Mouse (Mus musculus) MEL (cell line): ENCODE data around the gene Stat2. TPM values are rescaled to one million over a fixed set of nuclear protein-coding genes. Genes with fewer than 3 reads are reported as not detected.

Experiments
- DNase-seq: peaks from one replicate; pipeline ENCODE4 v3.0.0; 2011; ENCODE audit warnings: low read depth, low spot score
- H3K27ac ChIP-seq: 2 replicates; pipeline ENCODE4 v1.5.1; 2012; ENCODE audit warnings: low read depth, mild to moderate bottlenecking, control low read depth, low read length, moderate library complexity; ENCODE audit not compliant: control insufficient read depth
- H3K27me3 ChIP-seq, 2 experiments: fragments of 150-350 bp in 1 of 2; sonication (generic) in 1 of 2; 2 replicates each; pipeline ENCODE4 v1.6.1; 2012; ENCODE audit warnings: low read length in 2 of 2, mild to moderate bottlenecking in 2 of 2, improper control_type of control experiment in 1 of 2, moderate library complexity in 1 of 2; ENCODE audit not compliant: insufficient read depth in 2 of 2, control insufficient read depth in 1 of 2
- H3K36me3 ChIP-seq, 2 experiments: 2 replicates each; pipeline ENCODE4 v1.6.1; 2012 to 2014; ENCODE audit warnings: low read length in 2 of 2, improper control_type of control experiment in 1 of 2, inconsistent platforms in 1 of 2, mild to moderate bottlenecking in 1 of 2; ENCODE audit not compliant: insufficient read depth in 2 of 2, control insufficient read depth in 1 of 2
- H3K4me1 ChIP-seq, 2 experiments: fragments of 150-350 bp in 1 of 2; sonication (generic) in 1 of 2; 2 replicates each; pipeline ENCODE4 v1.6.1; 2012; ENCODE audit warnings: low read length in 2 of 2, improper control_type of control experiment in 1 of 2, mild to moderate bottlenecking in 1 of 2; ENCODE audit not compliant: insufficient read depth in 2 of 2, control insufficient read depth in 1 of 2
- H3K4me3 ChIP-seq, 2 experiments: fragments of 150-350 bp in 1 of 2; sonication (generic) in 1 of 2; 2 replicates each; pipeline ENCODE4 v1.5.1; 2012; ENCODE audit warnings: low read depth in 2 of 2, low read length in 2 of 2, mild to moderate bottlenecking in 2 of 2, moderate library complexity in 2 of 2, control low read depth in 1 of 2, improper control_type of control experiment in 1 of 2; ENCODE audit not compliant: control insufficient read depth in 1 of 2, insufficient read depth in 1 of 2
- H3K79me2 ChIP-seq: 2 replicates; pipeline ENCODE4 v1.6.1; 2012; ENCODE audit warnings: mild to moderate bottlenecking, low read length, moderate library complexity; ENCODE audit not compliant: control insufficient read depth, poor library complexity, insufficient read depth
- H3K9ac ChIP-seq: 2 replicates; pipeline ENCODE4 v1.6.1; 2012; ENCODE audit warnings: low read depth, mild to moderate bottlenecking, control low read depth, low read length, moderate library complexity; ENCODE audit not compliant: control insufficient read depth, poor library complexity, severe bottlenecking
- H3K9me3 ChIP-seq: fragments of 150-350 bp; sonication (generic); replicated peaks from 2 replicates; pipeline ENCODE4 v1.6.1; 2012; ENCODE audit warnings: mild to moderate bottlenecking, low read length, improper control_type of control experiment, moderate library complexity; ENCODE audit not compliant: insufficient read depth
- BHLHE40 ChIP-seq: IDR thresholded peaks from 2 replicates; pipeline ENCODE4 v1.6.1; 2012; ENCODE audit warnings: low read depth, mild to moderate bottlenecking, inconsistent platforms, low read length, improper control_type of control experiment, borderline replicate concordance
- CHD1 ChIP-seq: IDR thresholded peaks from 2 replicates; pipeline ENCODE4 v1.6.1; 2012; ENCODE audit warnings: low read depth, mild to moderate bottlenecking, inconsistent platforms, low read length, improper control_type of control experiment
- CHD2 ChIP-seq: IDR thresholded peaks from 2 replicates; pipeline ENCODE4 v1.6.1; 2011; ENCODE audit warnings: low read length, improper control_type of control experiment
- CTCF ChIP-seq, 3 experiments: IDR thresholded peaks in 2 of 3; conservative IDR thresholded peaks in 1 of 3; 2 replicates each; pipeline ENCODE4 v1.5.1; 2011 to 2012; ENCODE audit warnings: low read length in 3 of 3, low read depth in 2 of 3, mild to moderate bottlenecking in 2 of 3, improper control_type of control experiment in 1 of 3, inconsistent platforms in 1 of 3, mixed read lengths in 1 of 3, moderate library complexity in 1 of 3; ENCODE audit not compliant: control insufficient read depth in 1 of 3, insufficient read depth in 1 of 3, poor library complexity in 1 of 3, severe bottlenecking in 1 of 3
- EP300 ChIP-seq, 2 experiments: IDR thresholded peaks; 2 replicates each; pipeline ENCODE4 v1.6.1; 2011; ENCODE audit warnings: improper control_type of control experiment in 2 of 2, low read length in 2 of 2, low read depth in 1 of 2, mild to moderate bottlenecking in 1 of 2
- ETS1 ChIP-seq: IDR thresholded peaks from 2 replicates; pipeline ENCODE4 v1.6.1; 2012; ENCODE audit warnings: low read depth, mild to moderate bottlenecking, inconsistent platforms, low read length, improper control_type of control experiment, moderate library complexity
- HCFC1 ChIP-seq: IDR thresholded peaks from 2 replicates; pipeline ENCODE4 v1.6.1; 2012; ENCODE audit warnings: low read depth, mild to moderate bottlenecking, inconsistent platforms, low read length, improper control_type of control experiment, moderate library complexity
- JUND ChIP-seq: IDR thresholded peaks from 2 replicates; pipeline ENCODE4 v1.6.1; 2011; ENCODE audit warnings: low read depth, mild to moderate bottlenecking, improper control_type of control experiment, low read length
- MAZ ChIP-seq: IDR thresholded peaks from 2 replicates; pipeline ENCODE4 v1.6.1; 2012; ENCODE audit warnings: low read depth, mild to moderate bottlenecking, inconsistent platforms, low read length, improper control_type of control experiment
- MXI1 ChIP-seq: IDR thresholded peaks from 2 replicates; pipeline ENCODE4 v1.6.1; 2011; ENCODE audit warnings: mild to moderate bottlenecking, low read depth, low read length, improper control_type of control experiment
- MYC ChIP-seq: IDR thresholded peaks from 2 replicates; pipeline ENCODE4 v1.6.1; 2011; ENCODE audit warnings: low read depth, mild to moderate bottlenecking, low read length, improper control_type of control experiment, moderate library complexity
- POLR2A ChIP-seq, 2 experiments: IDR thresholded peaks; 2 replicates each; pipeline ENCODE4 v1.6.1; 2011 to 2012; ENCODE audit warnings: low read length in 2 of 2, mild to moderate bottlenecking in 2 of 2, control low read depth in 1 of 2, improper control_type of control experiment in 1 of 2, low read depth in 1 of 2, moderate library complexity in 1 of 2; ENCODE audit not compliant: control insufficient read depth in 1 of 2, insufficient read depth in 1 of 2, poor library complexity in 1 of 2
- POLR2AphosphoS5 ChIP-seq: IDR thresholded peaks from 2 replicates; pipeline ENCODE4 v1.6.1; 2012; ENCODE audit warnings: low read depth, borderline replicate concordance, mild to moderate bottlenecking, inconsistent platforms, low read length, moderate library complexity, mixed read lengths
- RAD21 ChIP-seq: IDR thresholded peaks from 2 replicates; pipeline ENCODE4 v1.6.1; 2011; ENCODE audit warnings: mild to moderate bottlenecking, low read depth, low read length, improper control_type of control experiment
- SIN3A ChIP-seq: IDR thresholded peaks from 2 replicates; pipeline ENCODE4 v1.6.1; 2012; ENCODE audit warnings: low read length, improper control_type of control experiment, inconsistent platforms
- SMC3 ChIP-seq: IDR thresholded peaks from 2 replicates; pipeline ENCODE4 v1.6.1; 2011; ENCODE audit warnings: low read depth, low read length, improper control_type of control experiment
- TBP ChIP-seq: IDR thresholded peaks from 2 replicates; pipeline ENCODE4 v1.8.0; 2011; ENCODE audit warnings: low read depth, low read length, improper control_type of control experiment
- TCF12 ChIP-seq: IDR thresholded peaks from 2 replicates; pipeline ENCODE4 v1.6.1; 2014; ENCODE audit warnings: low read depth, mild to moderate bottlenecking, inconsistent platforms, low read length, improper control_type of control experiment, moderate library complexity
- UBTF ChIP-seq: IDR thresholded peaks from 2 replicates; pipeline ENCODE4 v1.6.1; 2012; ENCODE audit warnings: low read depth, mild to moderate bottlenecking, inconsistent platforms, low read length, improper control_type of control experiment, moderate library complexity, borderline replicate concordance; ENCODE audit not compliant: insufficient read depth
- USF1 ChIP-seq: IDR thresholded peaks from 2 replicates; pipeline ENCODE4 v1.6.1; 2014; ENCODE audit warnings: low read depth, mild to moderate bottlenecking, inconsistent platforms, low read length, improper control_type of control experiment, moderate library complexity
- USF2 ChIP-seq, 2 experiments: IDR thresholded peaks; 2 replicates each; pipeline ENCODE4 v1.6.1; 2011 to 2012; ENCODE audit warnings: improper control_type of control experiment in 2 of 2, low read length in 2 of 2, borderline replicate concordance in 1 of 2, inconsistent platforms in 1 of 2, low read depth in 1 of 2, mild to moderate bottlenecking in 1 of 2; ENCODE audit not compliant: insufficient read depth in 1 of 2
- ZNF384 ChIP-seq: IDR thresholded peaks from 2 replicates; pipeline ENCODE4 v1.6.1; 2012; ENCODE audit warnings: low read depth, mild to moderate bottlenecking, inconsistent platforms, low read length, improper control_type of control experiment
- polyA plus RNA-seq, 2 experiments: library from polyadenylated mRNA; stranded (reverse) in 1 of 2; unstranded in 1 of 2; fragments of >175 nt in 1 of 2; fragments of >200 nt in 1 of 2; gene quantifications; 2 replicates each; pipeline versions ENCODE4 v1.2.1 to v1.2.4; 2012; ENCODE audit warnings: low replicate concordance in 2 of 2, low read depth in 1 of 2; ENCODE audit not compliant: insufficient read length in 2 of 2, insufficient read depth in 1 of 2, missing spikeins in 1 of 2
- total RNA-seq: library from RNA; depleted of rRNA; stranded (reverse); fragments of 300-350 nt; gene quantifications from 2 replicates; pipeline ENCODE4 v1.2.3, GENCODE M21; 2012

The Stat2 gene
- total and polyA plus RNA-seq, 3 experiments = 3.6 to 6.6 TPM; not detected in 1

GRCm38 (mm10) chr10:128269206-128269910 lies 1.0 kb upstream of the Stat2 start:
- H3K9ac ChIP-seq = no peak overlapping the region
- no peaks in the 10 kb centered on the region; the same call in 1 of the 2 replicates for H3K79me2 ChIP-seq
- no peak for DNase-seq
- peak overlapping the region in 1 of 2 experiments; percentile 92; a peak in 2 of 4 replicates for H3K4me3 ChIP-seq
- TF ChIP-seq ETS1 (no peak), MXI1 (no peak), POLR2AphosphoS5 (no peak), SMC3 (no peak), ZNF384 (no peak), MAZ (no peak), BHLHE40 (no peak), CHD2 (no peak), HCFC1 (no peak), TBP (no peak), RAD21 (no peak)
- peaks cover 0 to 4% of the 10 kb centered on the region in 2 experiments; a peak in 2 of 4 replicates for H3K4me1 ChIP-seq
- no peaks in the 10 kb centered on the region for H3K27me3 ChIP-seq
- no peaks in the 10 kb centered on the region; a peak in 2 of 4 replicates for H3K36me3 ChIP-seq
- no peak overlapping the region for H3K27ac ChIP-seq
- no peaks in the 10 kb centered on the region for H3K9me3 ChIP-seq

GRCm38 (mm10) chr10:128270866-128271265 lies 507 bp downstream of the Stat2 start:
- H3K4me1 ChIP-seq = peaks cover 0 to 4% of the 10 kb centered on the region in 2 experiments; a peak in 2 of 4 replicates
- TF ChIP-seq HCFC1 (no peak), CTCF (IDR thresholded peaks at IDR 0.05 in 2 of 3, conservative IDR thresholded peaks at IDR 0.05 in 1 of 3; ENCODE audit: control insufficient read depth in 1 of 3, insufficient read depth in 1 of 3, low read depth in 2 of 3, low read length in 3 of 3, poor library complexity in 1 of 3, severe bottlenecking in 1 of 3) (peak in 1 of 3 experiments; percentile 25; a peak in 2 of 6 replicates)
- peak; percentile 70 for DNase-seq

GRCm38 (mm10) chr10:128271883-128272282 lies 1.5 kb downstream of the Stat2 start:
- H3K36me3 ChIP-seq = no peaks in the 10 kb centered on the region; a peak in 2 of 4 replicates
- H3K27me3 ChIP-seq = no peaks in the 10 kb centered on the region
- peak; percentile 45 for DNase-seq
- H3K9ac ChIP-seq = no peak overlapping the region
- H3K27ac ChIP-seq = no peak overlapping the region
- no peaks in the 10 kb centered on the region; the same call in 1 of the 2 replicates for H3K79me2 ChIP-seq
- H3K4me3 ChIP-seq = no peak overlapping the region
- H3K9me3 ChIP-seq = no peaks in the 10 kb centered on the region
- H3K4me1 ChIP-seq = peaks cover 0 to 4% of the 10 kb centered on the region in 2 experiments; a peak in 2 of 4 replicates
- TF ChIP-seq USF1 (peak; percentile 90), CHD1 (no peak), MAZ (no peak), POLR2A (IDR thresholded peaks at IDR 0.05; ENCODE audit: control insufficient read depth in 1 of 2, insufficient read depth in 1 of 2, low read depth in 1 of 2, low read length in 2 of 2, poor library complexity in 1 of 2) (no peak), CTCF (IDR thresholded peaks at IDR 0.05 in 2 of 3, conservative IDR thresholded peaks at IDR 0.05 in 1 of 3; ENCODE audit: control insufficient read depth in 1 of 3, insufficient read depth in 1 of 3, low read depth in 2 of 3, low read length in 3 of 3, poor library complexity in 1 of 3, severe bottlenecking in 1 of 3) (peak in 1 of 3 experiments; percentile 58; a peak in 2 of 6 replicates), TBP (no peak), SMC3 (peak; percentile 28), USF2 (IDR thresholded peaks at IDR 0.05; ENCODE audit: borderline replicate concordance in 1 of 2, insufficient read depth in 1 of 2, low read depth in 1 of 2, low read length in 2 of 2) (peak in 1 of 2 experiments; percentile 59; a peak in 1 of 4 replicates), TCF12 (no peak), CHD2 (no peak), ZNF384 (no peak), UBTF (no peak), JUND (no peak), RAD21 (peak; percentile 40), BHLHE40 (no peak), EP300 (IDR thresholded peaks at IDR 0.05; ENCODE audit: low read depth in 1 of 2, low read length in 2 of 2) (no peak), MYC (no peak), SIN3A (no peak)

More at GRCm38 (mm10) chr10:128270866-128271265, 507 bp downstream of the Stat2 start:
- H3K79me2 ChIP-seq = no peaks in the 10 kb centered on the region; the same call in 1 of the 2 replicates
- H3K9ac ChIP-seq = peak overlapping the region; percentile 67
- peak overlapping the region; percentile 64 to 92 for H3K4me3 ChIP-seq
- no peak overlapping the region for H3K27ac ChIP-seq
- no peaks in the 10 kb centered on the region for H3K9me3 ChIP-seq
- H3K27me3 ChIP-seq = no peaks in the 10 kb centered on the region
- no peaks in the 10 kb centered on the region; a peak in 2 of 4 replicates for H3K36me3 ChIP-seq
